Mouse (Mus musculus): ENCODE measurements around the gene AC131692.1. TPM values are rescaled to one million over a fixed set of nuclear protein-coding genes. Genes with fewer than 3 reads are reported as not detected.
A peak's percentile ranks its signal among the peaks of the same experiment; 100 is the strongest.
"Not testable (repeated sequence)": the region's sequence is repeated elsewhere in the genome, so short reads cannot be mapped to it uniquely, and the experiment has no call there.

The AC131692.1 gene
- total RNA-seq, 2 experiments from 2014 or later, result not detected

DNA sequence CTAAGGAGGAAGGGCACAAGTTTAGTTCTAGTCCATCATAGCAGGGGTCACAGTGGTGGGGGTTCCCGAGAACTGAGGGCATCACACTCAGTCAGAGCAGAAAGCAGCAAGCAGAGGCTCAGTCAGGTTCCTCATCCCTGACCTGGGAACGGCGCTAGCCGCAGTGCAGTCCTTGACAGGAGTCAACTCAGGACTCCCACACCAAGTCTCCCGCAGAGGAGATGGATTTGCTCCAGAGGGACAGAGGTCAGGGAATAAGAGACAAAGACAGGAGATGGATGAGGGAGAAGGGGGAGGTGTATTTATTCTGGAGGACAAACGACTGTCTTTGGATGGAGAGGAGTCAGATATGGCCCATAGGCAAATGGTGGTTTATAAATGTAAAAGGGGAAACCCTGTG, 18.9 kb downstream of the AC131692.1 start:
- no peak overlapping the region for H3K4me3 ChIP-seq
- no peak for DNase-seq (ENCODE audit: low spot score in 2 of 2)
- no peak for TF ChIP-seq CTCF (conservative IDR thresholded peaks at IDR 0.05)
- H3K27ac ChIP-seq, result no peak overlapping the region

DNA sequence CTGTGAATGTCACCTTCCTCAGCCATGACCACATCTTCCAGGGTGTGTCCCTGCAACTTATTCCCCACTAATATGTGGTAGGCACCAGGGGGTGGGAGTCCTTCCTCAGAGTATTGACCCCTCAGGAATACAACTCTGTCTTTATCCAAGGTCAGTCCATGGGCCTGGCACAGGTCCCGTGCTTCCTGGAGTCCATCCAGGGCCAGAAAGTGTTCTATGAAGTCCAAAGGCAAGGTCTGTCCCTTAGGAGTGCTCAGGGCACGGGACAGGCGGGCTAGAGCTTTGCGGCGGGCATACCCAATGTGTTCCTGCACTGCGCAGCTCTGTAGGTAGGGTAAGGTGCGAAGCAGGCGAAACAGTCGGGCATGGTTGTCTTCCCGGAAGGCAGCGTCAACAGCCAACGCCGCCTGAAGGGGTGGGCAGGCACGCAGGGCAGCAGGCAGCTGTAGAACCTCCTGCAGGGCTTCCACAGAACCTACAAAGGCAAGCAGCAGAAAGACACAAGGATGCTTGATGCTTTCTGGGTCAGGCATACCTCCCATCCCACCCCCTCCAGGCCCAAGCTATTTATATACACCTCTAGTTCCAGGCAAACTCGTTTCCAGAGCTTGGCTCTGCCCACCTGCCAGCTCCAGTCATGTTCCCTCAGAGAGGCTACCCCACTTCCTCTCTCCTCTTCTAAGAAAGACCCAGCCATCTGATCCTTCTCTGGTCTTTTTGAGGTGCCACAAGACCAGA, 22.1 kb downstream of the AC131692.1 start:
- no peak overlapping the region for H3K4me3 ChIP-seq
- no peak overlapping the region for H3K27ac ChIP-seq
- no peak for DNase-seq (ENCODE audit: low spot score in 2 of 2)
- TF ChIP-seq CTCF (conservative IDR thresholded peaks at IDR 0.05), result no peak

DNA sequence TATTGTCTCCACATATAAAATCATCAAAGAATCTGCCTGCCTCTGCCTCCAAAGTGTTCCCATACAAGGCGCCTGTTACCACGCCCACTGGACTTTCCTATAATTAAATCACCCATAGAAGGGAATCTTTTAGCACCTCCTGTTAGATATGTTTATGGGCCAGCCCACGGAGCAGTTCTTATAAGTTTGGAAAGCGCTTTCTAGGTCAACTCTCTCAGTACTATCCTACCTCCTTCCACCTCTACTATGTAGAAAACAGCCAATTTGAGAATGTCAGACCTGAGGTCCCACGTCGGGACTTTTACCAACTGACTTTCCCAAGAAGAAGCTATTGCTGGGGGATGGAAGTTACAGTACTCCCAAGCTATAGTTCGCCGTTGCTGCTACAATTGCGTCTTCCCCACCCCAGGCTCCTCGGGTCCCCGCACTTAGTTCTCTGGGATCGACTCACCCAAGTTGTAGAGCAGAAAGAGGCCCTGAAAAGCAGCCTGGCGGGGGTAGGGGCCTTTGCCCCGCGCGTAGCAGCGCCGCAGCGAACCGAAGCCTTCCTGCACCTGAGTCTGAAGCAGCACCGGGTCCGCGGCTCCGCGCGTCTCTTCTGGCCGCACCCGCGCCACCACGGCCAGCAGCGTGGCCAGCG, 23.2 kb downstream of the AC131692.1 start:
- no peak for DNase-seq (ENCODE audit: low spot score in 2 of 2)
- H3K27ac ChIP-seq, result peak overlapping the region; percentile 95
- peak overlapping the region; percentile 80 for H3K4me3 ChIP-seq
- no peak for TF ChIP-seq CTCF (conservative IDR thresholded peaks at IDR 0.05)

GRCm38 (mm10) chr19:6117986-6118676, 23.9 kb downstream of the AC131692.1 start, which contains the start of gene Sac3d1:
Sac3d1 (minus strand) TSS chr19:6118650.
- peak within 1 kb of the TSS; percentile 80 for H3K4me3 ChIP-seq
- peak; percentile 38; the same call in 1 of the 2 replicates for TF ChIP-seq CTCF (conservative IDR thresholded peaks at IDR 0.05)
- DNase-seq (ENCODE audit: low spot score in 2 of 2), result peak; percentile 91 to 92
- H3K27ac ChIP-seq, result peak within 1 kb of the TSS; percentile 95

- TF ChIP-seq CTCF (conservative IDR thresholded peaks at IDR 0.05), result no peak
- peak overlapping the region; percentile 95 for H3K27ac ChIP-seq
- peak overlapping the region; percentile 80 for H3K4me3 ChIP-seq
- DNase-seq (ENCODE audit: low spot score in 2 of 2), result no peak
These were observed 24.5 kb downstream of the AC131692.1 start for GRCm38 (mm10) chr19:6118677-6119185.

- DNase-seq (ENCODE audit: low spot score in 2 of 2), result no peak
- no peak overlapping the region for H3K27ac ChIP-seq
- no peak overlapping the region for H3K4me3 ChIP-seq
- no peak for TF ChIP-seq CTCF (conservative IDR thresholded peaks at IDR 0.05)
These were observed 27.5 kb downstream of the AC131692.1 start for GRCm38 (mm10) chr19:6121761-6122160.

DNA sequence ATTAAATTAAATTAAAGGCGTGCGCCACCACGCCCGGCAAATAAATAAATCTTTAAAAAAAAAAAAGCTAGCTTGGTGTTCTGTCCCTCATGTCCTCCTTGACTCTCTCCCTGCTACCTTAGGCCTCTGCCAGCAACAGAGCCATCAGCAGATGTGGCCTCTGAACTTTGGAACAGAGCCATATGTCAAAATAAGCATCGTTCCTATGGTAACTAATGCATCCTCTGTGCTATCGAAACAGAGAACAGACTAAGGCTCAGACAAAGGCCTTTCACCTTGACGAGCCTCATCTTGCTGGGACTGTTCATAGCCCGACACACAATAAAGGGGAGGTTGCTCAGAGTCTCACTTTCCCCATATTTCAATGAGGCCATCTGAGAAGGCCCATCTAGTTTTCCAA, 29.1 kb downstream of the AC131692.1 start:
- DNase-seq (ENCODE audit: low spot score in 2 of 2), result no peak
- no peak overlapping the region for H3K27ac ChIP-seq
- TF ChIP-seq CTCF (conservative IDR thresholded peaks at IDR 0.05), result no peak
- no peak overlapping the region for H3K4me3 ChIP-seq

DNA sequence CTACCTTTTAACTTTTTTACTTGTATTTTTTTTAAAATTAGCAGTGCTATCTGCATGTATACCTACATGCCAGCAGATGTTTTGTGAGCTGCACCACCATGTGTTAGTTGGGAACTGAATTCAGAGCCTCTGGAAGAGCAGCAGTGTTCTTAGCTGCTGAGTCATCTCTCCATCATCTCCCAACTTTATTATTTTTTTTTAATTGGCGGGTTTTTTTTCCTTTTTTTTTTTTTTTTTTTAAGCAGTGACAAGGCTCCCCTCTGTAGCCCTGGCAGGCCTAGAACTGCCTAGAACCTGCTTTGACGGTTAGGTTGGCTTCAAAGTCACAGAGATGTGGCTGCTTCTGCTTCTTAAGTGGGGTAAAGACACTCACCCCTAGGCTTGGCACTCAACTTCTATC, 30.7 kb downstream of the AC131692.1 start:
- DNase-seq (ENCODE audit: low spot score in 2 of 2), result no peak
- H3K27ac ChIP-seq, result no peak overlapping the region
- no peak for TF ChIP-seq CTCF (conservative IDR thresholded peaks at IDR 0.05)
- H3K4me3 ChIP-seq, result no peak overlapping the region

GRCm38 (mm10) chr19:6126289-6126688, 32.1 kb downstream of the AC131692.1 start:
- peak; percentile 86 for TF ChIP-seq CTCF (conservative IDR thresholded peaks at IDR 0.05)
- Histone ChIP-seq H3K4me3 (no peak overlapping the region), H3K27ac (no peak overlapping the region)
- DNase-seq (ENCODE audit: low spot score in 2 of 2), result peak in 1 of 2 experiments; percentile 56

GRCm38 (mm10) chr19:6126789-6127580, 32.8 kb downstream of the AC131692.1 start:
- DNase-seq (ENCODE audit: low spot score in 2 of 2), result no peak
- Histone ChIP-seq H3K4me3 (peak overlapping the region; percentile 91), H3K27ac (peak overlapping the region; percentile 95)
- no peak for TF ChIP-seq CTCF (conservative IDR thresholded peaks at IDR 0.05)

DNA sequence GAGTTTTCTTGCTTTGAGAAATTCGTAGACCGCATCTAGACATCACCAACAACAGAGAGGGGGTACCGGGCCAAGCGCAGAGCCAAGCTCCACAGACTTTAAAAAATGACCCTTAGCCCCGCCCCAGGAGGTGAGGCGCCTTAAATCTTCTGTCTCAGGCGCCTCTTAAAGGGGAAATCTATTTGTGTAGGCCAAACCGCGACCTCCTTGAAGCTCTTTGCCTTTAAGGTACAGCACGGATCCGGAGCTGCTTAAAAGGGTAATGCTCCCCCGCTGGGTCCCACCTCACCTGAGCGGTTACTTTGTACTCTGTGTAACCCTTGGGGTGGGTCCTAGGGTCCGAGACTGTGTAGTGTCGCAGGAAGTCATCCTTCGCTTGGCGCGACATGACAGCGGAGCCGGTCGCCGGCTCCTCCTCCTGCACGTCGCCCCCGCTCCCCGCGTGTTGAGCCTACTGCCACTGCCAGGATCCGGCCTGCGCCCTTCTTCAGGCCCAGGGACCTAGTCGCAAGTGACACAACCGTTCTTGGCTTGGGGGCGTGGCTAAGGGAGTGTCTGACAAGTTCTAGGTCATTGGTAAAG, 33.6 kb downstream of the AC131692.1 start, which contains the start of gene Snx15:
Snx15 (minus strand) TSS at position 545 of the 582 bp plus-strand sequence.
- peak; percentile 92 to 95 for DNase-seq (ENCODE audit: low spot score in 2 of 2)
- Histone ChIP-seq H3K27ac (peak within 1 kb of the TSS; percentile 95), H3K4me3 (peak within 1 kb of the TSS; percentile 91)
- TF ChIP-seq CTCF (conservative IDR thresholded peaks at IDR 0.05), result no peak

- not testable (repeated sequence) for H3K27ac ChIP-seq; H3K4me3 ChIP-seq; DNase-seq (ENCODE audit: low spot score in 2 of 2)
These were observed 36.4 kb downstream of the AC131692.1 start for GRCm38 (mm10) chr19:6130414-6131128.

Data from layer of hippocampus, adult 2 months (tissue).